Mouse (Mus musculus) myocyte (in vitro differentiated cells): Measurements from ENCODE around the gene Mafg. TPM values are rescaled to one million over a fixed set of nuclear protein-coding genes. Genes with fewer than 3 reads are reported as not detected.

Experiments used
- H3K27me3 ChIP-seq: one replicate; pipeline ENCODE4 v1.6.1; 2011; ENCODE audit not compliant: control insufficient read depth, insufficient read depth, insufficient read length
- H3K36me3 ChIP-seq: one replicate; pipeline ENCODE4 v1.6.1; 2011; ENCODE audit not compliant: control insufficient read depth, insufficient read depth
- H3K4me2 ChIP-seq: one replicate; pipeline ENCODE4 v1.6.1; 2011; ENCODE audit warnings: low read depth, control low read depth
- H3K4me3 ChIP-seq: one replicate; pipeline ENCODE4 v1.5.1; 2011; ENCODE audit warnings: mild to moderate bottlenecking, control low read depth, moderate library complexity
- H3K79me2 ChIP-seq: one replicate; pipeline ENCODE4 v1.6.1; 2011; ENCODE audit not compliant: control insufficient read depth, insufficient read depth
- H3ac ChIP-seq: one replicate; pipeline ENCODE4 v1.6.1; 2011; ENCODE audit not compliant: control insufficient read depth, insufficient read length
- CEBPB ChIP-seq: IDR thresholded peaks from 2 replicates; pipeline ENCODE4 v1.6.1; 2011; ENCODE audit warnings: mild to moderate bottlenecking, moderate library complexity; ENCODE audit not compliant: poor library complexity, insufficient read depth, severe bottlenecking
- E2F4 ChIP-seq: IDR thresholded peaks from one replicate; pipeline ENCODE4 v1.6.1; 2011; ENCODE audit warnings: mild to moderate bottlenecking, control low read depth, moderate library complexity; ENCODE audit not compliant: insufficient read depth
- MAX ChIP-seq: IDR thresholded peaks from one replicate; pipeline ENCODE4 v1.6.1; 2011; ENCODE audit warnings: low read depth, mild to moderate bottlenecking, control low read depth
- MYOD1 ChIP-seq, 3 experiments: IDR thresholded peaks; one replicate each; pipeline ENCODE4 v1.6.1; 2011; ENCODE audit warnings: control low read depth in 2 of 3, low read depth in 2 of 3, mild to moderate bottlenecking in 2 of 3, moderate library complexity in 1 of 3; ENCODE audit not compliant: insufficient read length in 2 of 3, control insufficient read depth in 1 of 3
- MYOG ChIP-seq, 3 experiments: IDR thresholded peaks; one replicate each; pipeline ENCODE4 v1.6.1; 2011; ENCODE audit warnings: control low read depth in 2 of 3, low read depth in 2 of 3, mild to moderate bottlenecking in 2 of 3; ENCODE audit not compliant: insufficient read length in 2 of 3, control insufficient read depth in 1 of 3, insufficient read depth in 1 of 3
- POLR2A ChIP-seq: IDR thresholded peaks from one replicate; pipeline ENCODE4 v1.6.1; 2011; ENCODE audit warnings: low read depth, mild to moderate bottlenecking, control low read depth, moderate library complexity; ENCODE audit not compliant: insufficient read length
- POLR2AphosphoS2 ChIP-seq: IDR thresholded peaks from one replicate; pipeline ENCODE4 v1.6.1; 2011; ENCODE audit warnings: low read depth, control low read depth; ENCODE audit not compliant: insufficient read length
- REST ChIP-seq: IDR thresholded peaks from one replicate; pipeline ENCODE4 v1.6.1; 2011; ENCODE audit warnings: mild to moderate bottlenecking, control low read depth, moderate library complexity; ENCODE audit not compliant: insufficient read depth, insufficient read length
- SRF ChIP-seq: IDR thresholded peaks from one replicate; pipeline ENCODE4 v1.6.1; 2011; ENCODE audit warnings: low read depth; ENCODE audit not compliant: control insufficient read depth, insufficient read length
- TCF12 ChIP-seq: IDR thresholded peaks from one replicate; pipeline ENCODE4 v1.6.1; 2011; ENCODE audit warnings: mild to moderate bottlenecking, control low read depth; ENCODE audit not compliant: poor library complexity, insufficient read depth, severe bottlenecking
- TCF3 ChIP-seq: IDR thresholded peaks from one replicate; pipeline ENCODE4 v1.6.1; 2011; ENCODE audit warnings: low read depth, control low read depth; ENCODE audit not compliant: insufficient read length
- USF1 ChIP-seq: IDR thresholded peaks from one replicate; pipeline ENCODE4 v1.6.1; 2011; ENCODE audit warnings: low read depth, mild to moderate bottlenecking, control low read depth, moderate library complexity
- polyA plus RNA-seq: library from polyadenylated mRNA; unstranded; fragments of >200 nt; fragmentation: generic; extraction: Trizol; gene quantifications from one replicate; pipeline ENCODE4 v1.2.1, GENCODE M21; 2012; ENCODE audit warnings: missing spikeins

Gene Mafg
- polyA plus RNA-seq, 1 experiment = 43.1 TPM

GRCm38 (mm10) chr11:120613481-120613972 lies 19.9 kb downstream of the Mafg start:
- no peaks in the 10 kb centered on the region for H3K27me3 ChIP-seq
- peaks cover 21% of the 10 kb centered on the region for H3K36me3 ChIP-seq
- H3K79me2 ChIP-seq = peaks cover 34% of the 10 kb centered on the region
- no peak overlapping the region for H3K4me3 ChIP-seq
- no peak overlapping the region for H3ac ChIP-seq
- no peak overlapping the region for H3K4me2 ChIP-seq
- TF ChIP-seq MYOG (IDR thresholded peaks at IDR 0.05; ENCODE audit: control insufficient read depth in 1 of 3, insufficient read depth in 1 of 3, insufficient read length in 2 of 3, low read depth in 2 of 3) (no peak), TCF12 (no peak), MAX (no peak), MYOD1 (IDR thresholded peaks at IDR 0.05; ENCODE audit: control insufficient read depth in 1 of 3, insufficient read length in 2 of 3, low read depth in 2 of 3) (no peak), SRF (no peak), POLR2A (no peak)

- no peak overlapping the region for H3K4me3 ChIP-seq
- H3K27me3 ChIP-seq = no peaks in the 10 kb centered on the region
- TF ChIP-seq MAX (no peak), USF1 (no peak), POLR2AphosphoS2 (peak; percentile 45), TCF12 (no peak), POLR2A (peak; percentile 39)
- H3K36me3 ChIP-seq = peaks cover 15% of the 10 kb centered on the region
- no peak overlapping the region for H3ac ChIP-seq
- peaks cover 34% of the 10 kb centered on the region for H3K79me2 ChIP-seq
- no peak overlapping the region for H3K4me2 ChIP-seq
Observed at GRCm38 (mm10) chr11:120612763-120613162, 20.6 kb downstream of the Mafg start.

DNA sequence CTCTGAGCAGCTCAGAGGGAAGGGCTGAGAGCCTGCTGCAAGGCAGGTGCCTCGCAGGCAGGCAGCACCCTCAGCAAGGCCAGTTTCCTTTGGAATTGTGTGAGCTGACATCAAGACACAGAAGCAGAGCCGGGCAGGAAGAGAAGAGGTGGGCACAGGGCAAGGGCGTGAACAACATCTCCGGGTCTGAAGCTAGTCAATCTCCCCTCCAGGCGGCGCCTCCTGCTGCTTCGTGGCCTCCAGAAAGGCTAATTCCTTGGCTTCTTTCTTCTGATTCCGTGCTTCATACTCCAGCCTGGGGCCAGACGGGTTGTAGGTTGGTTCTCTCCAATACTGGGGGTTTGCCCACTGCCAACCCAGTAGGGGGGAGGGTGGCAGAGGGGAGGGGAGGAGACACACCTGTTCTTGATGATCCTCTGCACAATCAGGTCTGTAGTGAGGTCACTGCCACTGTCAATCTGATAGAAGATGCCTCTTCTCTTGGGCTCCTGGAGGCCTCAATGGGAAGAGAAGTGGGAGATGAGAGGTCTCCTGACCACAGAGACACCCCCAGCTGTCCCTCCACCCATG lies 22.8 kb downstream of the Mafg start:
- TF ChIP-seq SRF = no peak
- TF ChIP-seq POLR2A = no peak
- TF ChIP-seq MYOG (IDR thresholded peaks at IDR 0.05; ENCODE audit: control insufficient read depth in 1 of 3, insufficient read depth in 1 of 3, insufficient read length in 2 of 3, low read depth in 2 of 3) = no peak
- TF ChIP-seq MAX = no peak
- no peak for TF ChIP-seq TCF12
- no peak for TF ChIP-seq E2F4
- no peak for TF ChIP-seq REST
- TF ChIP-seq CEBPB = no peak
- no peak for TF ChIP-seq POLR2AphosphoS2
- no peak for TF ChIP-seq MYOD1 (IDR thresholded peaks at IDR 0.05; ENCODE audit: control insufficient read depth in 1 of 3, insufficient read length in 2 of 3, low read depth in 2 of 3)
- TF ChIP-seq TCF3 = no peak
- no peak for TF ChIP-seq USF1
- H3ac ChIP-seq = no peak overlapping the region
- no peak overlapping the region for H3K4me2 ChIP-seq
- no peak overlapping the region for H3K4me3 ChIP-seq
- H3K36me3 ChIP-seq = peaks cover 15% of the 10 kb centered on the region
- no peaks in the 10 kb centered on the region for H3K27me3 ChIP-seq
- H3K79me2 ChIP-seq = peaks cover 13% of the 10 kb centered on the region

GRCm38 (mm10) chr11:120609250-120609649 lies 24.1 kb downstream of the Mafg start:
- Histone ChIP-seq H3K4me2 (no peak overlapping the region), H3K79me2 (peaks cover 2% of the 10 kb centered on the region), H3ac (no peak overlapping the region), H3K27me3 (no peaks in the 10 kb centered on the region), H3K4me3 (no peak overlapping the region), H3K36me3 (peaks cover 15% of the 10 kb centered on the region)
- TF ChIP-seq MYOD1 (IDR thresholded peaks at IDR 0.05; ENCODE audit: control insufficient read depth in 1 of 3, insufficient read length in 2 of 3, low read depth in 2 of 3) = no peak
- TF ChIP-seq CEBPB = no peak
- no peak for TF ChIP-seq USF1
- TF ChIP-seq E2F4 = no peak
- no peak for TF ChIP-seq SRF
- TF ChIP-seq MAX = no peak
- no peak for TF ChIP-seq TCF3
- no peak for TF ChIP-seq POLR2A
- no peak for TF ChIP-seq TCF12
- TF ChIP-seq REST = no peak
- no peak for TF ChIP-seq POLR2AphosphoS2
- no peak for TF ChIP-seq MYOG (IDR thresholded peaks at IDR 0.05; ENCODE audit: control insufficient read depth in 1 of 3, insufficient read depth in 1 of 3, insufficient read length in 2 of 3, low read depth in 2 of 3)
